Comparison of ENCODE assay signal across 8 mouse cellular contexts in the genomic region with DNA sequence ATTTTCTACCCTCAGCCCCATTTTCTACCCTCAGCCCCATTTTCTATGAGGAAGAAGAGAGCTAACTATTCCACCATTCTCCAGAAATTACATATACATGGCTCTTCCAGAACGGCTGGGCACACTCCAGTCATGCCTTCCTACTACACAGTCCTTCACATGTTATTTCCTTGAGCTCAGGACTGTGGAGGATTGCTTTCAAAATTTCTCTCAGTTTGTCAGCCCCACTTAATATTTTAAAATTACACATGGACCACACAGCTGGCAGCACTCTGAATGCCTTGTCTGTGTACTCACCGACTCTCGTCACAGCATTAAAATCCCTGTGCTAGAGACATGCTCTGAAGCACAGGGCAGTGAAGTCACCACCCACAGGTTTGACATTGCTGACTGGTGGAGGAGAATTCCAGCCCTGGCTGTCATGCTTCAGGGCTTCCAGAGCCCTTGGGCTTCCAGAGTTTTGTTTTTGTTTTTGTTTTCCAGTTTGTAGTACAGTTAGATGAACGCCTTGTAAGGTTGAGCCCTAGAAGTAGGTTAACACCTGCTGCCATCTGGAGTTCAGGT. TPM values are rescaled to one million over a fixed set of nuclear protein-coding genes. Genes with fewer than 3 reads are reported as not detected.
DNase-seq lines count a peak whose midpoint lies in the region; ATAC-seq lines count a peak whose summit lies in the region.

No protein-coding gene starts in this region.

- no peaks in the 10 kb centered on the region for H3K27me3 ChIP-seq in forebrain, embryonic 13.5 days
- no peaks in the 10 kb centered on the region for H3K27me3 ChIP-seq in neural tube, embryonic 12.5 days (replicated peaks)

- WGBS in forebrain, embryonic 13.5 days, result 62% methylated on average over 4 of the region's 4 CpGs
- 72% methylated on average over 4 of the region's 4 CpGs for WGBS in neural tube, embryonic 12.5 days

- peak overlapping the region; percentile 75 for H3K4me2 ChIP-seq in forebrain, embryonic 13.5 days
- H3K4me2 ChIP-seq in neural tube, embryonic 12.5 days (replicated peaks), result peak overlapping the region; percentile 68

- peak overlapping the region; percentile 83 for H3K9ac ChIP-seq in forebrain, embryonic 13.5 days
- H3K9ac ChIP-seq in neural tube, embryonic 12.5 days, result peak overlapping the region; percentile 76

- peak overlapping the region; percentile 90 for H3K4me3 ChIP-seq in forebrain, embryonic 13.5 days
- peak overlapping the region; percentile 64 for H3K4me3 ChIP-seq in neural tube, embryonic 12.5 days

- no peaks in the 10 kb centered on the region for H3K9me3 ChIP-seq in forebrain, embryonic 13.5 days (replicated peaks)
- no peaks in the 10 kb centered on the region for H3K9me3 ChIP-seq in neural tube, embryonic 12.5 days

- ATAC-seq in forebrain, embryonic 13.5 days, result peak; percentile 11; the same call in 1 of the 2 replicates
- ATAC-seq in neural tube, embryonic 12.5 days (ENCODE audit: low FRiP score, low read depth), result no peak

- H3K27ac ChIP-seq in forebrain, embryonic 13.5 days, result no peak overlapping the region; the same call in 1 of the 2 replicates
- no peak overlapping the region for H3K27ac ChIP-seq in neural tube, embryonic 12.5 days

- peaks cover 21% of the 10 kb centered on the region for H3K4me1 ChIP-seq in forebrain, embryonic 13.5 days
- H3K4me1 ChIP-seq in neural tube, embryonic 12.5 days, result peaks cover 15% of the 10 kb centered on the region

- DNase-seq in lung, adult 18-20 months, result peak; percentile 24 to 28
- DNase-seq in lung, postnatal 25 days (ENCODE audit: low spot score), result no peak
- peak; percentile 52 for DNase-seq in kidney, postnatal 10 days
- no peak for DNase-seq in urinary bladder, postnatal 4 days (ENCODE audit: low spot score in 2 of 2)
- DNase-seq in right cerebral cortex, postnatal 4 days, result no peak
- DNase-seq in frontal cortex, postnatal 10 days (ENCODE audit: low spot score in 2 of 2), result no peak

- H3K36me3 ChIP-seq in forebrain, embryonic 13.5 days (ENCODE audit: poor library complexity, severe bottlenecking), result peaks cover 25% of the 10 kb centered on the region
- peaks cover 18% of the 10 kb centered on the region for H3K36me3 ChIP-seq in neural tube, embryonic 12.5 days

RNA-seq across cellular contexts. Expression of a gene that starts 1.7 kb away (rescaled TPM):
- polyA plus RNA-seq in forebrain, embryonic 13.5 days (2015; fragmentation: Nextera tagmentation; extraction: Ambion mirVana), result 125 and 126 TPM in 2 replicates
- polyA plus RNA-seq in neural tube, embryonic 12.5 days (2016; fragmentation: Nextera tagmentation; extraction: Ambion mirVana), result 115 and 119 TPM in 2 replicates

RNA-seq across cellular contexts. Expression of a gene that starts 22.4 kb away (rescaled TPM):
- polyA plus RNA-seq in forebrain, embryonic 13.5 days (2015; fragmentation: Nextera tagmentation; extraction: Ambion mirVana), result not detected in 2 replicates
- not detected in 2 replicates for polyA plus RNA-seq in neural tube, embryonic 12.5 days (2016; fragmentation: Nextera tagmentation; extraction: Ambion mirVana)

RNA-seq across cellular contexts. Expression of a gene that starts 27.7 kb away (rescaled TPM):
- not detected in 2 replicates for polyA plus RNA-seq in forebrain, embryonic 13.5 days (2015; fragmentation: Nextera tagmentation; extraction: Ambion mirVana)
- polyA plus RNA-seq in neural tube, embryonic 12.5 days (2016; fragmentation: Nextera tagmentation; extraction: Ambion mirVana), result 0.05 TPM in 1 of 2 replicates, not detected in the other

RNA-seq across cellular contexts. Expression of a gene that starts 43.0 kb away (rescaled TPM):
- not detected in 2 replicates for polyA plus RNA-seq in forebrain, embryonic 13.5 days (2015; fragmentation: Nextera tagmentation; extraction: Ambion mirVana)
- not detected in 2 replicates for polyA plus RNA-seq in neural tube, embryonic 12.5 days (2016; fragmentation: Nextera tagmentation; extraction: Ambion mirVana)

RNA-seq across cellular contexts. Expression of a gene that starts 56.9 kb away (rescaled TPM):
- polyA plus RNA-seq in forebrain, embryonic 13.5 days (2015; fragmentation: Nextera tagmentation; extraction: Ambion mirVana), result not detected in 2 replicates
- not detected in 2 replicates for polyA plus RNA-seq in neural tube, embryonic 12.5 days (2016; fragmentation: Nextera tagmentation; extraction: Ambion mirVana)

Comparison
In these comparisons a context has a peak if more than half of its experiments do, and no peak if none do; other contexts are left out.
1. DNase-seq: peak in lung, adult 18-20 months (2 of 2) and kidney, postnatal 10 days (single experiment); none in lung, postnatal 25 days (single experiment), urinary bladder, postnatal 4 days (0 of 2), right cerebral cortex, postnatal 4 days (single experiment) and frontal cortex, postnatal 10 days (0 of 2).